Mouse (Mus musculus) kidney, adult 11 months (tissue): ENCODE measurements at regions not wholly inside any gene's neighbourhood (a gene's known extent, or its start where the extent isn't known, plus 50 kb on each side); places are given as distances from the start of the nearest gene placed in this dataset.
"Not testable (repeated sequence)": the region's sequence is repeated elsewhere in the genome, so short reads cannot be mapped to it uniquely, and the experiment has no call there.

Experiments used
- DNase-seq: peaks from one replicate; pipeline ENCODE4 v3.0.0; 2022

DNA sequence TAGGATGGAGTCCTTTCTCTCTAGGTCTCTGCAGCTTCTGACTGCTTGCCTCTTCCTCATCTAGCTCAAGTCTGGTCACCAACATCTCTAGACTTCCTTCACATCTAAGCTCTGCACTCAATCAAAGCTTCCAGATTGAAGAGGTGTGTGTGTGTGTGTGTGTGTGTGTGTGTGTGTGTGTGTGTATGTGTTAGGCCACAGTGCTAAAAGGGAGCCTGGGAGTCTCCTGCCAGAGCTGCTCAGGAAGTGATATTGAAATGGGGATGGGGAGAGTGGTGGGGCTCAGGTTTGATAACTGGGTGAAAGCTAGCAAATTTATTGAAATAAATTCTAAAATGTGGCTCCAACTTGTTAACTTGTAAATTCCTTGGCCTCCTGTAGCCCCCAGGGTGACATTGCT, 73.3 kb downstream of the Gm31371 start:
- DNase-seq, result not testable (repeated sequence)

DNA sequence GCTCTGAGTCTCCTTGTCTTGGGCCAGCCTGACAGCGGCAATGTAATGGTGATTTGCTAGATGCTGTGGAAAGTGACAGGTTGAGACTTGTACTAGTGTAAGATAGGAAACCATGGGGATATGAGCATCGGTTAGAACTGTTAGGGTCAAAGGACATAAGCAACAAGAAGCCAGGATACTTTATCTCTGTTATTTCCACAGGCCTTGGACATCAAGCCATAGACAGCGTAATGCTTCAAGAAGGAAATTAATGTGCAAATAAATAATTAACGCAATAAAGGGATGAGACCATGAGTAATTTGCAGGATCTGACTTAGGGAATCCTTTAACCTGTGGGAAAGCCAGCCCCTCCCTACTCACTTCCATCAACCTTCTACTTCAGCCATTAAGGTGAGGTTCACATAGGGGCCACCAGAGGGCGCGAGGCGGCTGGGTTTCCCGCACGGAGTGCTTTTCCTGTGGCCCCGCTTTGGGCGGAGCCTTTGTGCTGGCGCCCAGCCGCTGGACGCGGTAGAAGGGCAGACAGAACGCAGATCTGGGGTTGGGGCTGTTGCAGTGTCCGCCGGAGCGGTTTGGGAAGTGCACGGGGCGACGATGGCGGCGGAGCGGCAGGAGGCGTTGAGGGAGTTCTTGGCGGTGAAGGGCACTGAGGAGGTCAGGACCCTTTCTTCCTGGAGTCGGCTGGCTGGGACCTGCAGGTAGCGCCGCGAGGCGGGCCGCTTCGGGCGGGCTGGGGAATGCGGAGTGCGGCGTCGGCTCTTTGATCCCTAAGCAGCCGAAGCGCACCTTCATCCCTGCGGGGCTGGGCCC, 76.5 kb downstream of the Gm31371 start:
- DNase-seq, result peak; percentile 56

DNA sequence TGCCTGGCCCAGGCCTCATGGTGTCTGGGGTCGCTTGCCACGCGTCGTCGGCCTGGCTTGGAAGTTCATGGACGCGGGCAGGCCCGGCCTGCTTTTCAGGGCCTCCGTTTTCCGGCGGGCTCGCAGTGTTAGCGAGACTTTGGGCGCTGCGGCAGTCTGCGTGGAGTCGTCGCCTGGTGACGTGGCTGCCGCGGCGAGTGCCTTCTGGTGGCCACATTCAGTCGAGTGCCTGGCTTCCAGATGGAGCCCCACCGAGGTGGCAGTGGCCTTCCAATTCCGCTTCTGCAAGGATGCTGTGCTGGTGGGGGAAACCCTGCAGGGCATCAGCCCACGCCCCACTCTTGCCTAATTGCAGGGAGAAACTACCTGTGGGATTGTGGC, 77.1 kb downstream of the Gm31371 start:
- not testable (repeated sequence) for DNase-seq

DNA sequence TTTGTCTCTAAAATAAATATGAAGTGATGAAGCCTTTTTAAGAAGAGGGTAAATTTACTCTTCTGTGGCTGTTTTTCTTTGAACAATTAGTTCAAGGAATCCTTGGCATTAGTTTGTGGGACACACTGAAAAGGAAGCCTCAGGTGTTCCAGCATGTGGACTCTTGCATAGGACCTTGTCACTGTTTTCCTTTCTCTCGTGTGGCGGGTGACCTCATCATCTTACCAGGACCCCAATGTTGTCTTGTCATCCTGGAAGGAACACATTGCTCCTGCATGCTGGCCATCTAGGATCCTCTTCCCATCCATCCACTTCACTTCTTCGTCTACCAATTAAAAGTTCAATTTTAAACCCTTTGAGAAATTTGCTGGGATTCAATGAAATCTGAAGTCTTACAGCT, 104.9 kb downstream of the Gm31371 start:
- DNase-seq, result peak; percentile 15

DNA sequence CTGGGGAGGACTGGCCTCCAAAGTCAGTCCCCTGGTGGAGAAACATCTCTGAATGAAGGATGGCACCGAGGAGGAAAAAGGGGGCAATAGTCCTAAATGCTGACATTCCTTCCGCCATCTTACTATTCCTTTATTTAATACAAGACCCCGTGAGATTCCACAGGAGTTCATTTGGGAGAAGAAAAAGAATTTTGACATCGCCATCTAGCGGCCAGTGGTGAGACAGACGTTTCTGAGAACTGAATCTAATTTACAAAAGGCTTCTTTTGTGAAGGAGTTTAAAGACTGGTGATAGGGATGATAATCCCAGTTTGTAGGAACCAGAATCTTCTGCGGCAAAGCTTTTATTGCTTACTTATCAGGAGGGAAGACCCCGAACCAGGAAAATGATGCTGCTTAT, 107.8 kb downstream of the Gm31371 start:
- not testable (repeated sequence) for DNase-seq

DNA sequence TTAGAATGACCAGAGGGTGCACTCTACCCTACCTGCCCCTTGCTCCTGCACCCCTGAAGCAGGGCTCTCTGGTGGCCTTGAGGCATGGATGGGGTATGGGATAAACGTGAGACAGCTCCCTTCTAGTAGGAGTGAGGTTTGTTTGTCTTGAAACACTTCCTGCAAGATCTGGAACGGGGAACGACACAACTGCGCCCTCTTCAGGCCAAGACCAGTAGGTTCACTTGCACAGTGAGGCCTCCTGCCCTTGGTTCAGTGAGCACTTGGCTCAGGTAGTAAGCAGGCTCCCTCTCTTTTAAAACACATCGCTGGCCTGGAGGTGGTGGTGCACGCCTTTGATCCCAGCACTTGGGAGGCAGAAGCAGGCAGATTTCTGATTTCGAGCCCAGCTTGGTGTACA, 110.1 kb downstream of the Gm31371 start:
- DNase-seq, result peak; percentile 4

DNA sequence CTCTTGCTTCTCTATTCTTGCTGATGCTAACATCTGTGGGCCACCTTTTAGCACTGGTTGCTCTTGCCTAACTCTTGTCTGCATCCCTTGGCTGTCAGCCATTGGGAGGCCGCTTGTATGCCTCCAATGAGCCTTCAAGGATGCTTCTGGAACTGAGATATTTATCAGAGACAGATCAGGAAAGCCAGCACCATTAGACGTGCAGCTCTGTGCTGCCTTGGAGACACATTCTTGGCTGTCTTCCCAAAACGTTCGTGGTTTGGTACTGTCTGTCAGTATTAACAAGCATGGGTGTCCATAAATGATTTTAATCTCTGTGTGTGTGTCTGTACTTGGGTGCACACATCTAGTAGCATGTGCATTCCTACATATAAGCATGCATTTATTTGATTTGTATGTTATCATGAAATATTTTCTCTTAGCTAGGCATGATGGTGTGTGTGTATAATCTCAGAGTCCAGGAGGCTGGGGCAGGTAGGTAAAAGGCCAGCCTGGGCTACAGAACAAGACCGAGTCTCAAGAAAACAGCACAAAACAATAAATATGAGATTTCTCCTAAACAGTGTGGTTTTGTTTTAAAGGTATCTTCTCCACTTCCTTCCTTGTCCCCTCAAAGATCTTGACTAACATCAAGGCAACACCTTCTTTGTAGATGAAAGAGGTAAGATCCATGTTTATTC, 111.4 kb downstream of the Gm31371 start:
- not testable (repeated sequence) for DNase-seq

DNA sequence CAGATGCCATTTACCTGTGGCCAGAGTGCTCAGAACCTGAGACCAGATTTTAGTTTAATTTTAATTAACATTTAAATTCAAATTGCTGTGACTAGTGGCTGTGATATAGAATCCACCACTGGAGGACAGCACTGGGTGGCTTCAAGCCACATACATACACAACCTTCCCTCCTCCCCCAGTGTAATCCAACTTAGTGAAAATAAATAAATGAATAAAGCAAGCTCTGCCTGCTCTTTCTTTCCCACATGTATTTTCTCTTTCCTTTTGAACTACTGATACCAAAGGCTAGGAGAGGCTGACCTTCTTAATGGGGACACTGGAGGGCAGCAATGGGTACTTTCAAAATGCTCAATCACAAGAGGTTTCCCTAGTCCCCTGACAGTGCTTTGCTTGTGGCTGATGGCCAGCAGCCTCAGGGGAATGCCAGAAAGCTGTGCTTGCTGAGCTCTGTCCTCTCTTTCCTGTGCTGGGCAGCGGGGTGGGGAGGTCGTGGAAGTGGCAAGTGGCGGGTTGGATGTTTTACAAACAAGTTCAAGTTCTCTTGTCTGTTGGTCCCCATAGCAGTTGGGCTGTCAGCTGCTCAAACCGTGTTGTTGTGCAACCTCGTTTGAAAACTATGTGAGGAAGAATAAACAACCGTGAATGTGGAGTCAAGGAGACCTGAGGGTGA, 112.4 kb downstream of the Gm31371 start:
- not testable (repeated sequence) for DNase-seq

DNA sequence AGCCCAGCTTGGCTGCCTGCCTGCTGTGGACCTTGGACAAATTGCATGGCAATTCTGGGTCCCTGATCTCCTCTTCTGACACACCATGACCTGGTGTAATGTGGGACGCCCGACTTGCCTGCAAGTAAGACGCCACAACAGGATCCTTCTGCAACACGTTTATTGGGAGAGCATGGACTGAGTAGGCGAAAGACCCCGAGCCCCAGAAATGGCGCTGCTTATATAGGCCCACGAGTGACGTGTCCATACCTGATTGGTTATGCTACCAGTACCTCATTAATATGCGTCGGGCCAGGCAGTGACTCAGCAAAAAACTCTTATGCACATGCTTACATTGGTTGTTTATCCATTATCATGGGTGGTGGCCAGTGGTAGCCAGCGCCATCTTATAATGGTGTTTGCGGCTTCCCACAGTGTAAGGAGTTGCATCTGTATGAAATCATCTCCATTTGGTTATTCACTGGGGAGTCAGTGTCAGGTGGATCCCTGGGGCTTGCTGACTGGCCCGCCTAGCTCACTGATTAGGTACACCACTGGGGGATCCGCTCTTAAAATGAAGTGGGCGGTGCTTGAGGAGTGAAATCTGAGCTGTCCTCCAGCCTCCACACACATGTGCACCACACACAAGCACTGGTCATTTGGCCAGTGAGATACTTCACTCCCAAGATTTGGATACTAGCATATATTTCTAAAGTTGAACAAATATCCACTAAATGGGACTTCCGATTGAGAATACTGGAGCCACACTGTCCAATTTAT, 113.1 kb downstream of the Gm31371 start:
- peak; percentile 79 for DNase-seq

DNA sequence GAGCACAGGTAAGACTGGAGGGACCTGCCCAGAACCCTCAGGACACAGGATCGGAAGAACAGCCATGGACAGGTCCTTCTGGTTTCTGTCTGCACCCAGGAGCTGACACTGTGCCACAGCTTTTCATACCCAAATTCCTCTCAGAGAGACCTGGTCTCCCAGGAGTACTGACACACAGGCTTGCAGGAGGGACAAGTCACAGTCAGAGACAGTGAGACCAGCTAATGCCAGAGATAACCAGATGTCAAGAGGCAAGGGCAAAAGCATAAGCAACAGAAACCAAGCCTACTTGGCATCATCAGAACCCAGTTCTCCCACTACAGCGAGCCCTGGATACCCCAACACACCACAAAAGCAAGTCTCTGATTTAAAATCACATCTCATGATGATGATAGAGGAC, 122.3 kb downstream of the Gm31371 start:
- peak; percentile 13 for DNase-seq

DNA sequence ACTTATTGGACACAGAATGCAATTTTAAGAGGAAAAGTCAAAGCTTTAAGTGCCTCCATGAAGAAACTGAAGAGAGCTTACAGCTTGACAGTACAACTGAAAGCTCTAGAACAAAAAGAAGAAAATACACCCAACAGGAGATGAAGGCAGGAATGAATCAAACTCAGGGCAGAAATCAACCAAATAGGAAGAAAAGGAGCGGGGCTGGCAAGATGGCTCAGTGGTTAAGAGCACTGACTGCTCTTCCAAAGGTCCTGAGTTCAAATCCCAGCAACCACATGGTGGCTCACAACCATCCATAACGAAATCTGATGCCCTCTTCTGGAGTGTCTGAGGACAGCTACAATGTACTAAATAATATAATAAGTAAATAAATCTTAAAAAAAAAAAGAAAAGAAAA, 124.8 kb downstream of the Gm31371 start:
- peak; percentile 21 for DNase-seq

DNA sequence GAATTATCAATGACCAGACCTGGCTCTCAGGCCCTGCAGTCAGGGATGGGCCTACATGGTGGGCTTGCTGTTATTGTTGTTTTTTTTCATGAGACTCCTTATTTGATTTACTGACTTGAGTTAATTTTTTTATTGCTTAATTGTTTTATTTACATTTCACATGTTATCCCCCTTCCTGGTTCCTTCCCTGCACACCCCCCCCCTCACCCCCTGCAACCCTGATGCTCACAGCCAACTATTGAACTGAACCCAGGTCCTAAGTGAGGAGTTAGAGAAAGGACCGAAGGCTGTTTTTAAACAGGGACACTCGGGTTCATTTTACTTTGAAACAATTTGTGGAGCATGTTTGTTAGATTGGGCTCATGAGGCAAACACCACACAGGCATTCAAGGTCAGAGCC, 126.9 kb downstream of the Gm31371 start:
- peak; percentile 6 for DNase-seq

DNA sequence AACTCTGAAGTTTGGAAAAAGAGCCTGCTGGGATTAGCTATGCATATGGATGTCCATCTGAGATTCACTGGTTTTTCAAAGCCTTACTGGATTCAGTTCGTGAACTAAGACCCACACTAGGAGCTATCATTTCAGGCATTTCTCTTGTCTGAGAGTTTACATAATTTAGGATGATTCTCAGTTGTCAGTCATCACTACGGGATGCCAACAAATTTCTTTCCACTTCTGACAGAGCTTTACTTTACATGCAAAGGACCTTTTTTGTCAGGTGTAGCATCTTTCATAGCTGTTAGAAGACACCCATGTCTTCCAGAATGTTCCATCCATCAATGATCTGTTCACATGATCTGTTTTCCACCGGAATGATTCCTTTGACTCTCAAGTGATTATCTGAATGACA, 154.4 kb downstream of the Gm31371 start:
- DNase-seq, result peak; percentile 8

DNA sequence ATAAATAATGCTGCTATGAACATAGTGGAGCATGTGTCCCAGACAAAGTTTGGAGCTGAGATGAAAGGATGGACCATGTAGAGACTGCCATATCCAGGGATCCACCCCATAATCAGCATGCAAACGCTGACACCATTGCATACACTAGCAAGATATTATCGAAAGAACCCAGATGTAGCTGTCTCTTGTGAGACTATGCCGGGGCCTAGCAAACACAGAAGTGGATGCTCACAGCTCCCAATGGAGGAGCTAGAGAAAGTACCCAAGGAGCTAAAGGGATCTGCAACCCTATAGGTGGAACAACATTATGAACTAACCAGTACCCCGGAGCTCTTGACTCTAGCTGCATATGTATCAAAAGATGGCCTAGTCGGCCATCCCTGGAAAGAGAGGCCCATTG, 194.9 kb downstream of the Gm31371 start:
- not testable (repeated sequence) for DNase-seq

DNA sequence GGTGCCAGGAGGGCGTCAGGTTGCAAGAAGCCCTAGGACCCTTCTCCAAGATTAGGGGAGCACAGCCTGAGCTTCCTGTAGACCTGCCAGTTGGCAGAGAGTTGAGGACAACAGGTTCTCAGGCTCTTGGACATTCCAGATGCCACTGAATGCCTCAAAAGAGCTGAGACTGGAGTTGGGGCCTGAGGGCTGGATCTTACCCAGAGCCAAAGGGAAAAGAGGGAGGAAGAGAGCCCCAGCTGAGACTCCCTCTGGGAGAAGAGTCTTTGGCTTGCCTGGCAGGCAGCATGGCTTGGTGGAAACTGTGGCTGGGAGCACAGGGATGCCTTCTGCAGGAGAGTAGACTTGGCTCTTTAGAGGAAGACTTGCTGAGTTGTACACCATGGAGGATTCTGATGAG, 197.0 kb downstream of the Gm31371 start:
- not testable (repeated sequence) for DNase-seq

DNA sequence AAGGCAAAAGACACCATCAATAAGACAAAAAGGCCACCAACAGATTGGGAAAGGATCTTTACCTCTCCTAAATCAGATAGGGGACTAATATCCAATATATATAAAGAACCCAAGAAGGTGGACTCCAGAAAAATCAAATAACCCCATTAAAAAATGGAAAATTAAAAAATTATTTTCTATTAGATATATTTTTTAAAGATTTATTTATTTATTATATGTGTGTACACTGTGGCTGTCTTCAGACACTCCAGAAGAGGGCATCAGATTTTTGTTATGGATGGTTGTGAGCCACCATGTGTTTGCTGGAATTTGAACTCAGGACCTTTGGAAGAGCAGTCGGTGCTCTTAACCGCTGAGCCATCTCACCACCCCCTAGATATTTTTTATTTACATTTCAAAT, 199.2 kb downstream of the Gm31371 start:
- not testable (repeated sequence) for DNase-seq

DNA sequence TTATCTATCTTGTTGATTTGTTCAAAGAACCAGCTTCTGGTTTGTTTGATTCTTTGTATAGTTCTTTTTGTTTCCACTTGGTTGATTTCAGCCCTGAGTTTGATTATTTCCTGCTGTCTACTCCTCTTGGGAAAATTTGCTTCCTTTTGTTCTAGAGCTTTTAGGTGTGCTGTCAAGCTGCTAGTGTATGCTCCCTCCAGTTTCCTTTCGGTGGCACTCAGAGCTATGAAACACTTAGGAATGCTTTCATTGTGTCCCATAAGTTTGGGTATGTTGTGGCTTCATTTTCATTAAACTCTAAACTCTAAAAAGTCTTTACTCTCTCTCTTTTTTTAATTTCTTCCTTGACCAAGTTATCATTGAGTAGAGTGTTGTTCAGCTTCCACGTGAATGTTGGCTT, 204.0 kb downstream of the Gm31371 start:
- DNase-seq, result not testable (repeated sequence)

DNA sequence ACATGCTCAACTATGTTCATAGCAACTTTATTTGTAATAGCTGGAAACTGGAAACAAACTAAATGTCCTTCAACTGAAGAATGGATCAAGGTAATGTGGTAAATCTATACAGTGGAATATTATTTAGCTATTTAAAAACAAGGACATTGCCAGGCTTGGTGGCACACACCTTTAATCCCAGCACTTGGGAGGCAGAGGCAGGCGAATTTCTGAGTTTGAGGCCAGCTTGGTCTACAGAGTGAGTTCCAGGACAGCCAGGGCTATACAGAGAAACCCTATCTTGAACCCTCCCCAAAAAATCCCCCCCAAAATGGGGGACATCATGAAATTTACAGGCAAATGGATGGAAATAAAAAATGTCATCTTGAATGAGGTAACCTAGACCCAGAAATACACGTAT, 213.6 kb downstream of the Gm31371 start:
- peak; percentile 35 for DNase-seq

DNA sequence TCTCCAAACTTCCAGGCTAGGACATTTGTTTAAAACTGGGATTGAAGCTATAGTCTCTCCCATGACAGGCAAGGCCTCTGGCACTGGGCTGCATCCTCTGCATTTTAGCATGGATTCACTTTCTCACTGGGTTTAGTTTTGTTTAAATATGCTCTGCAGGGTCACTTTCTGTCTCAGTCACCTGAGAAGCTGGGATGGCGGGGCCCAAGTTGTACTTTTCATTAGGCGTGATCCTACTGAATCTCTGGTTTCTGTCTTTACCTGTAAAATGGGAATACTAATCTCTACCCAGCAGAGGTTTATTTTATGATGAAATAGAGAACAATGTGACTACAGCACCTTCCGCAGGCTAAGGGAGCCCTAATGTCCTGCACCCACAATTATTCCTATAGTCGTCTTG, 216.4 kb downstream of the Gm31371 start:
- DNase-seq, result not testable (repeated sequence)

DNA sequence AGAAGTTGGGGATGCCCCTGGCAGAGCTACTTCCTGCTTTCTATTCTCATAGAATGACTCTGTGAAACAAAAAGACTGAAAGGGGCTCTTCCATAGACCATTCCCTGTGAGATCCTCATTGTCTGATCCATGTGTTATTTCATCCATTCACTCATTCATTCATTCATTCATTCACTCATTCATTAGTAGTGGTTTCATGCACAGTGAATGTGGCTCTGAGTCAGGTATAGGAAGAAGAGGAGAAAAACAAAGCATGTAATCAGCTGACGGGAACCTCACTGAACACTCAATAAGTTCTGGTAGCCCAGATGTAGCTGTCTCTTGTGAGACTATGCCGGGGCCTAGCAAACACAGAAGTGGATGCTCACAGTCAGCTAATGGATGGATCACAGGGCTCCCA, 217.0 kb downstream of the Gm31371 start:
- not testable (repeated sequence) for DNase-seq

DNA sequence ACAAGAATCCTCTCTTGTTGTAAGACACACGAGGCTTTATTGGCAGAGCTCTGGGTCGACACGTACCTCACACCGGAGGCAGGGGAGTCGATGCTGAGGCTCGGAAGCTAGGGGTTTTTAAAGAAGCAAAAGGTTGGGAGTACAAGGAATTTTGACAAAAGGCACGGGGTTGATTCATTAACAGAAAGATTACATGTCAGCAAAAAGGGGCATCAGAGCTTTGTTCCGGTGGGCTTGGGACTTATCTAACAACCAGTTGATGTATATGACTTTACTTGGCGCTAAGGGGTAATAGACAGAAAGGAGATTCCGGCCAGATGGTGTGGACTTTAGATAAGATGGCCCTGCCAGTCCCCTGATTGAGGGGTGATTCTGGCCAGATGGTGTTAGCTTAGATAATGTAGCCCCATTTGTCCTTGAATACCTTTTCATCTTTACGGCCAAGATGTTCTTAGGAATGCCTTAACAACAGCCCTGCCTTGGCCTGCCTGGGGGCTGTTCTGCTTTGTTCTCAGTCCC, 218.3 kb downstream of the Gm31371 start:
- DNase-seq, result not testable (repeated sequence)

DNA sequence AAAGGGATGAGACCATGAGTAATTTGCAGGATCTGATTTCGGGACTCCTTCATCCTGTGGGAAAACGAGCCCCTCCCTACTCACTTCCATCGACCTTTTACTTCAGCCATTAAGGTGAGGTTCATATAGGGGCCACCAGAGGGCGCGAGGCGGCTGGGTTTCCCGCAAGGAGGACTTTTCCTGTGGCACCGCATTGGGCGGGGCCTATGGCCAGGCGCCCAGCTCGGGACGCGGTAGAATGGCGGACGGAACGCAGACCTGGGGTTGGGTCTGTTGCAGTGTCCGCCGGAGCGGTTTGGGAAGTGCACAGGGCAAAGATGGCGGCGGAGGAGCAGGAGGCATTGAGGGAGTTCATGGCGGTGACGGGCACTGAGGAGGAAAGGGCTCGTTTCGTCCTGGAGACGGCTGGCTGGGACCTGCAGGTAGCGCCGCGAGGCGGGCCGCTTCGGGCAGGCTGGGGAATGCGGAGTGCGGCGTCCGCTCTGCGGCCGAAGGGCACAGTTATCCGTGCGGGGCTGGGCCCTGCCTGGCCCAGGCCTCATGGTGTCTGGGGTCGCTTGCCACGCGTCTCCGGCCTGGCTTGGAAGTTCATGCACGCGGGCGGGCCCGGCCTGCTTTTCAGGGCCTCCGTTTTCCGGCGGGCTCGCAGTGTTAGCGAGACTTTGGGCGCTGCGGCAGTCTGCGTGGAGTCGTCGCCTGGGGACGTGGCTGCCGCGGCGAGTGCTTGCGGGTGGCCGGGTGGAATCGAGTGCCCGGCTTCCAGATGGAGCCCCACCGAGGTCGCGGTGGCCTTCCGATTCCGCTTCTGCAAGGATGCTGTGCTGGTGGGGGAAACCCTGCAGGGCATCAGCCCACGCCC, 219.1 kb downstream of the Gm31371 start:
- peak; percentile 100 for DNase-seq
